In the genomic region with DNA sequence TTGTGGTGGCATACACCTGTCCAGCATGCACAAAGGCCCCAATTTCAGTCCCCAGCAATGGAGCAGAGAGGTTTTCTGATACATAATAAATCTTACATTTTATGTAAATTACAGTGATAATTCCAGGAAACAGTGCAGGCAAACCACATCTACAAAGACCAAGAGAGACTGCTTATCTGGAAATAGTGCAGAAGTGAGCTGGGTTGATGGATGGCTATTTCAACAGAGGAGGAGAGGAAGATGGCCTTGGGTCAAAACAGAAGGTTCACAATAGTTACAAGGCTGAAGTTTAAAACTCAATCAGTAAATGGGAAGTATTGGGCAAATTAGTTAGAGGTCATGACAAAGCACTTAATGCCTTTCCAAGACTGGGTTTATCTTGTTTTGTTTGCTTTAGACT, we compare ENCODE assay signal across 8 mouse cellular contexts. TPM values are rescaled to one million over a fixed set of nuclear protein-coding genes. Genes with fewer than 3 reads are reported as not detected.
DNase-seq lines count a peak whose midpoint lies in the region; ATAC-seq and TF ChIP-seq lines count a peak whose summit lies in the region.

No protein-coding gene starts in this region.

- no peaks in the 10 kb centered on the region for H3K36me3 ChIP-seq in lung, embryonic 14.5 days (ENCODE audit: insufficient read depth)
- no peaks in the 10 kb centered on the region for H3K36me3 ChIP-seq in embryonic facial prominence, embryonic 11.5 days (replicated peaks; ENCODE audit: control insufficient read depth, insufficient read depth, low read depth, low read length)
- no peaks in the 10 kb centered on the region for H3K36me3 ChIP-seq in intestine, embryonic 14.5 days (ENCODE audit: control insufficient read depth, insufficient read depth, low read length)
- no peaks in the 10 kb centered on the region for H3K36me3 ChIP-seq in neural tube, embryonic 13.5 days

- H3K4me1 ChIP-seq in lung, embryonic 14.5 days (ENCODE audit: insufficient read depth), result 0 out of 2 replicates have a peak, but pooled peaks cover 4% of the 10 kb centered on the region
- H3K4me1 ChIP-seq in embryonic facial prominence, embryonic 11.5 days (ENCODE audit: control insufficient read depth, insufficient read depth, low read length), result no peaks in the 10 kb centered on the region
- peaks cover 4% of the 10 kb centered on the region; the same call in 1 of the 2 replicates for H3K4me1 ChIP-seq in intestine, embryonic 14.5 days (replicated peaks; ENCODE audit: control insufficient read depth, insufficient read depth, low read length)
- H3K4me1 ChIP-seq in neural tube, embryonic 13.5 days (replicated peaks), result peaks cover 30% of the 10 kb centered on the region

- peak overlapping the region; percentile 69 for H3K4me2 ChIP-seq in lung, embryonic 14.5 days
- peak overlapping the region; percentile 58 for H3K4me2 ChIP-seq in embryonic facial prominence, embryonic 11.5 days (ENCODE audit: low read depth, low read length)
- peak overlapping the region; percentile 69 for H3K4me2 ChIP-seq in intestine, embryonic 14.5 days (ENCODE audit: low read length)
- peak overlapping the region; percentile 58 for H3K4me2 ChIP-seq in neural tube, embryonic 13.5 days

- DNase-seq in lung, embryonic 14.5 days, result no peak
- no peak for DNase-seq in lung, postnatal 4 days
- no peak for DNase-seq in embryonic facial prominence, embryonic 11.5 days (ENCODE audit: low spot score)
- no peak for DNase-seq in intestine, embryonic 14.5 days (ENCODE audit: low spot score)
- no peak for DNase-seq in right cerebral cortex, adult 2 months (ENCODE audit: low spot score in 2 of 2)
- DNase-seq in right cerebral cortex, postnatal 4 days, result no peak

- peak overlapping the region; percentile 99; the same call in 1 of the 2 replicates for H3K27ac ChIP-seq in lung, embryonic 14.5 days (ENCODE audit: low read depth)
- H3K27ac ChIP-seq in embryonic facial prominence, embryonic 11.5 days (replicated peaks; ENCODE audit: low read depth, low read length), result no peak overlapping the region; the same call in 1 of the 2 replicates
- H3K27ac ChIP-seq in intestine, embryonic 14.5 days (ENCODE audit: low read depth), result peak overlapping the region; percentile 99
- peak overlapping the region; percentile 99 for H3K27ac ChIP-seq in neural tube, embryonic 13.5 days (replicated peaks)

- no peaks in the 10 kb centered on the region for H3K27me3 ChIP-seq in lung, embryonic 14.5 days (ENCODE audit: insufficient read depth, low read length)
- no peaks in the 10 kb centered on the region for H3K27me3 ChIP-seq in embryonic facial prominence, embryonic 11.5 days (ENCODE audit: control insufficient read depth, insufficient read depth, low read length)
- no peaks in the 10 kb centered on the region for H3K27me3 ChIP-seq in intestine, embryonic 14.5 days (replicated peaks; ENCODE audit: control insufficient read depth, insufficient read depth, low read length)
- no peaks in the 10 kb centered on the region for H3K27me3 ChIP-seq in neural tube, embryonic 13.5 days

- peak overlapping the region; percentile 99 for H3K4me3 ChIP-seq in lung, embryonic 14.5 days (ENCODE audit: low read depth, low read length)
- peak overlapping the region; percentile 100 for H3K4me3 ChIP-seq in embryonic facial prominence, embryonic 11.5 days (ENCODE audit: low read depth, low read length)
- H3K4me3 ChIP-seq in intestine, embryonic 14.5 days (ENCODE audit: low read depth, low read length), result peak overlapping the region; percentile 94
- H3K4me3 ChIP-seq in neural tube, embryonic 13.5 days, result peak overlapping the region; percentile 92

- H3K9me3 ChIP-seq in lung, embryonic 14.5 days (ENCODE audit: low read depth, low read length), result no peaks in the 10 kb centered on the region
- H3K9me3 ChIP-seq in embryonic facial prominence, embryonic 11.5 days (replicated peaks; ENCODE audit: control insufficient read depth, low read length), result no peaks in the 10 kb centered on the region
- H3K9me3 ChIP-seq in intestine, embryonic 14.5 days (ENCODE audit: control insufficient read depth, low read length), result no peaks in the 10 kb centered on the region
- no peaks in the 10 kb centered on the region for H3K9me3 ChIP-seq in neural tube, embryonic 13.5 days

- TF ChIP-seq CTCF in lung, embryonic 14.5 days (IDR thresholded peaks at IDR 0.05; ENCODE audit: low read depth), result no peak

- no peak for ATAC-seq in lung, embryonic 14.5 days (ENCODE audit: insufficient read depth)
- no peak for ATAC-seq in embryonic facial prominence, embryonic 11.5 days (replicated peaks; ENCODE audit: insufficient number of reproducible peaks, low FRiP score, low TSS enrichment, low read depth)
- no peak for ATAC-seq in intestine, embryonic 14.5 days (replicated peaks; ENCODE audit: low FRiP score, low TSS enrichment, low read depth)
- no peak for ATAC-seq in neural tube, embryonic 13.5 days (ENCODE audit: low read depth)
- ATAC-seq in frontal cortex, adult (ENCODE audit: low TSS enrichment), result no peak

- H3K9ac ChIP-seq in lung, embryonic 14.5 days, result peak overlapping the region; percentile 98
- H3K9ac ChIP-seq in embryonic facial prominence, embryonic 11.5 days (replicated peaks; ENCODE audit: low read length), result peak overlapping the region; percentile 99
- H3K9ac ChIP-seq in intestine, embryonic 14.5 days (ENCODE audit: low read length), result peak overlapping the region; percentile 98
- peak overlapping the region; percentile 99 for H3K9ac ChIP-seq in neural tube, embryonic 13.5 days

RNA-seq across cellular contexts. Expression of a gene that starts 0.9 kb away (rescaled TPM):
- 17.8 and 20.2 TPM in 2 replicates for polyA plus RNA-seq in lung, embryonic 14.5 days (2014; fragmentation: Nextera tagmentation; extraction: Ambion mirVana)
- polyA plus RNA-seq in embryonic facial prominence, embryonic 11.5 days (2014; fragmentation: Nextera tagmentation; extraction: Ambion mirVana), result 20.4 and 21.1 TPM in 2 replicates
- 16.0 and 18.3 TPM in 2 replicates for polyA plus RNA-seq in intestine, embryonic 14.5 days (2014; fragmentation: Nextera tagmentation; extraction: Ambion mirVana)
- 17.1 and 20.0 TPM in 2 replicates for polyA plus RNA-seq in neural tube, embryonic 13.5 days (2015; fragmentation: Nextera tagmentation; extraction: Ambion mirVana)

RNA-seq across cellular contexts. Expression of a gene that starts 52.0 kb away (rescaled TPM):
- polyA plus RNA-seq in lung, embryonic 14.5 days (2014; fragmentation: Nextera tagmentation; extraction: Ambion mirVana), result 67.3 and 68.2 TPM in 2 replicates
- 49.4 and 64.0 TPM in 2 replicates for polyA plus RNA-seq in embryonic facial prominence, embryonic 11.5 days (2014; fragmentation: Nextera tagmentation; extraction: Ambion mirVana)
- 79.2 and 86.3 TPM in 2 replicates for polyA plus RNA-seq in intestine, embryonic 14.5 days (2014; fragmentation: Nextera tagmentation; extraction: Ambion mirVana)
- polyA plus RNA-seq in neural tube, embryonic 13.5 days (2015; fragmentation: Nextera tagmentation; extraction: Ambion mirVana), result 58.6 and 63.7 TPM in 2 replicates

RNA-seq across cellular contexts. Expression of a gene that starts 52.3 kb away (rescaled TPM):
- 0.18 TPM in 1 of 2 replicates, not detected in the other for polyA plus RNA-seq in lung, embryonic 14.5 days (2014; fragmentation: Nextera tagmentation; extraction: Ambion mirVana)
- polyA plus RNA-seq in embryonic facial prominence, embryonic 11.5 days (2014; fragmentation: Nextera tagmentation; extraction: Ambion mirVana), result not detected in 2 replicates
- not detected in 2 replicates for polyA plus RNA-seq in intestine, embryonic 14.5 days (2014; fragmentation: Nextera tagmentation; extraction: Ambion mirVana)
- 0.24 TPM in 1 of 2 replicates, not detected in the other for polyA plus RNA-seq in neural tube, embryonic 13.5 days (2015; fragmentation: Nextera tagmentation; extraction: Ambion mirVana)
